Mouse (Mus musculus): ENCODE data around the gene Enc1. TPM values are rescaled to one million over a fixed set of nuclear protein-coding genes. Genes with fewer than 3 reads are reported as not detected.

The Enc1 gene
- polyA plus RNA-seq, 1 experiment from 2014 or later, result 11.1 TPM

GRCm38 (mm10) chr13:97299877-97300873, 59.3 kb downstream of the Enc1 start:
- Histone ChIP-seq H3K4me3 (ENCODE audit: low read length) (no peak overlapping the region), H3K27ac (ENCODE audit: low read length) (peak overlapping the region; percentile 91), H3K27me3 (ENCODE audit: control insufficient read depth, insufficient read depth, low read depth, low read length) (no peaks in the 10 kb centered on the region), H3K36me3 (ENCODE audit: control insufficient read depth, insufficient read depth, low read length) (no peaks in the 10 kb centered on the region), H3K9ac (ENCODE audit: low read length) (no peak overlapping the region), H3K4me2 (ENCODE audit: low read depth, low read length) (no peak overlapping the region; the same call in 1 of the 2 replicates), H3K4me1 (replicated peaks; ENCODE audit: control insufficient read depth, insufficient read depth, low read length) (peaks cover 12% of the 10 kb centered on the region), H3K9me3 (ENCODE audit: control insufficient read depth, low read length) (no peaks in the 10 kb centered on the region)
- peak; percentile 87 for ATAC-seq (ENCODE audit: low read depth)
- WGBS, result 60% methylated on average over 12 of the region's 12 CpGs

Other genes with a start within 250 kb of the Enc1 start
- gene 1700029F12Rik, start 206.7 kb upstream of the Enc1 start, polyA plus RNA-seq (2015; fragmentation: Nextera tagmentation; extraction: Ambion mirVana), result not detected in 2 replicates
- 0.78 and 1.2 TPM in 2 replicates for gene Fam169a, start 173.8 kb upstream of the Enc1 start, polyA plus RNA-seq (2015; fragmentation: Nextera tagmentation; extraction: Ambion mirVana)
- 4.4 and 4.7 TPM in 2 replicates for gene Gm6169, start 141.9 kb upstream of the Enc1 start, polyA plus RNA-seq (2015; fragmentation: Nextera tagmentation; extraction: Ambion mirVana)
- gene Gfm2, start 103.2 kb upstream of the Enc1 start, polyA plus RNA-seq (2015; fragmentation: Nextera tagmentation; extraction: Ambion mirVana), result 23.8 and 26.6 TPM in 2 replicates
- gene Nsa2, start 103.2 kb upstream of the Enc1 start, polyA plus RNA-seq (2015; fragmentation: Nextera tagmentation; extraction: Ambion mirVana), result 51.5 and 53.8 TPM in 2 replicates
- gene Hexb, start 42.7 kb upstream of the Enc1 start, polyA plus RNA-seq (2015; fragmentation: Nextera tagmentation; extraction: Ambion mirVana), result 34.2 and 36.2 TPM in 2 replicates

Measured in lung, embryonic 16.5 days (tissue).